Mouse (Mus musculus) embryonic facial prominence, embryonic 15.5 days (tissue): ENCODE data around the gene Rpl19. TPM values are rescaled to one million over a fixed set of nuclear protein-coding genes. Genes with fewer than 3 reads are reported as not detected.

Experiments used
- ATAC-seq: fragments of 200-750 bp; cut with Nextera tagmentation; 2 replicates; pipeline ENCODE4 v1.8.0; 2017; ENCODE audit warnings: low read depth, moderate TSS enrichment; ENCODE audit not compliant: insufficient number of reproducible peaks, low FRiP score, low TSS enrichment
- H3K27ac ChIP-seq: fragments of 300-500 bp; sonication (generic); replicated peaks from 2 replicates; pipeline ENCODE4 v1.5.1; 2015; ENCODE audit warnings: mild to moderate bottlenecking, inconsistent platforms
- H3K27me3 ChIP-seq: fragments of 300-500 bp; sonication (generic); 2 replicates; pipeline ENCODE4 v1.6.1; 2015; ENCODE audit warnings: inconsistent platforms
- H3K36me3 ChIP-seq: fragments of 300-500 bp; sonication (generic); 2 replicates; pipeline ENCODE4 v1.6.1; 2015; ENCODE audit warnings: mild to moderate bottlenecking, inconsistent platforms
- H3K4me1 ChIP-seq: fragments of 300-500 bp; sonication (generic); 2 replicates; pipeline ENCODE4 v1.6.1; 2015; ENCODE audit warnings: inconsistent platforms
- H3K4me2 ChIP-seq: fragments of 300-500 bp; sonication (generic); replicated peaks from 2 replicates; pipeline ENCODE4 v1.6.1; 2015; ENCODE audit warnings: mild to moderate bottlenecking, inconsistent platforms
- H3K4me3 ChIP-seq: fragments of 300-500 bp; sonication (generic); replicated peaks from 2 replicates; pipeline ENCODE4 v1.5.1; 2015; ENCODE audit warnings: mild to moderate bottlenecking, inconsistent platforms
- H3K9ac ChIP-seq: fragments of 300-500 bp; sonication (generic); 2 replicates; pipeline ENCODE4 v1.6.1; 2015; ENCODE audit warnings: inconsistent platforms
- H3K9me3 ChIP-seq: fragments of 300-500 bp; sonication (generic); replicated peaks from 2 replicates; pipeline ENCODE4 v1.6.1; 2016; ENCODE audit warnings: inconsistent platforms
- WGBS: fragments of 180-500 bp; shearing (Covaris S2); methylation state at CpG from one replicate; pipeline ENCODE4 v1.1.7; 2015; 5-methylcytosine and 5-hydroxymethylcytosine counted together
- polyA plus RNA-seq: library from polyadenylated mRNA; unstranded; fragments of >200 nt; fragmentation: Nextera tagmentation; extraction: Ambion mirVana; gene quantifications from 2 replicates; pipeline ENCODE4 v1.2.1, GENCODE M21; 2015

The Rpl19 gene
- polyA plus RNA-seq, 1 experiment from 2014 or later = 1,069 TPM

DNA sequence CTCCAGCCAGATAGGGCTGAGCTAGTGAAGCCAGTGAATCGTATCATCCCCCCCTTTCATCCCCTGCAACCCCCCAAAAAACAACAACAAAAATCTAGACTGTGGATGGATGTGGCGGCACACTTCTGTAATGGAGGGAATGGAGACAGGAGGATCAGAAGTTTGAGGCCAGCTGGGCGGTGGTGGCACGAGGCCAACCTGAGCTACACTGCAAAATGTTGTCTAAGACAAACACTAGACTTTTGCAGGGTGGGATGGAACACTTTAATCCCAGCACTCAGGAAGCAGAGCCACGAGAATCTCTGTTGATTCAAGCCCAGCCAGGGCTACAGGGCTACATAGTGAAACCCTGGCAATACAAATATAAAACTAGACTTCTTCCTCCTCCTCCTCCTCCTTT is 17.6 kb downstream of the Rpl19 start:
- Histone ChIP-seq H3K4me3 (no peak overlapping the region), H3K36me3 (no peaks in the 10 kb centered on the region), H3K27ac (no peak overlapping the region), H3K9ac (no peak overlapping the region), H3K4me1 (no peaks in the 10 kb centered on the region), H3K4me2 (no peak overlapping the region), H3K9me3 (no peaks in the 10 kb centered on the region), H3K27me3 (peaks cover 12% of the 10 kb centered on the region)
- no peak for ATAC-seq
- 69% methylated on average over 5 of the region's 5 CpGs for WGBS

DNA sequence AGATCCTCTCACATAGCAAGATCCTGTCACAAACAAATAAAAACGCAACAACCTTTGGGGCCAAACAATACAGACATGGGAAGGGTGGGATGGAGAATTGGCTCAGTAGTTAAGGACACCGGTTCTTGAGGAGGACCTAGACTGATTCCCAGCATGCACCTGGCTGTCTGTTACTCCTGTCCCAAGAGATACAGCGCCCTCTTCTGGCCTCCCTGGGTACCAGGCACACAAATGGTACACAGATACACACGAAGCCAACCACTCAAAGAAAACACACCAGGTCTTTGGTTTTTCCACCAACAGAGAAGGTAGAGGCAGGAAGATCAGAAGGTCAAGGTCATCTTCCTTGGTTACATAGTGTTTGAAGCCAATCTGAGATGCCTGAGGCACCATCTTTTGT is 19.1 kb downstream of the Rpl19 start:
- WGBS = 68% methylated on average over 4 of the region's 4 CpGs
- peaks cover 21% of the 10 kb centered on the region for H3K27me3 ChIP-seq
- ATAC-seq = no peak
- no peaks in the 10 kb centered on the region for H3K4me1 ChIP-seq
- H3K4me3 ChIP-seq = no peak overlapping the region
- H3K9ac ChIP-seq = no peak overlapping the region
- no peaks in the 10 kb centered on the region for H3K36me3 ChIP-seq
- no peak overlapping the region for H3K27ac ChIP-seq
- H3K4me2 ChIP-seq = no peak overlapping the region
- H3K9me3 ChIP-seq = no peaks in the 10 kb centered on the region

GRCm38 (mm10) chr11:98046466-98046865 is 20.0 kb downstream of the Rpl19 start:
- no peaks in the 10 kb centered on the region for H3K36me3 ChIP-seq
- ATAC-seq = no peak
- H3K9ac ChIP-seq = no peak overlapping the region
- peaks cover 30% of the 10 kb centered on the region for H3K27me3 ChIP-seq
- H3K4me1 ChIP-seq = peaks cover 1% of the 10 kb centered on the region
- no peaks in the 10 kb centered on the region for H3K9me3 ChIP-seq
- no peak overlapping the region for H3K4me3 ChIP-seq
- no peak overlapping the region for H3K27ac ChIP-seq
- no peak overlapping the region for H3K4me2 ChIP-seq
- WGBS = 65% methylated on average over 1 of the region's 1 CpGs

- H3K9ac ChIP-seq = no peak overlapping the region
- H3K36me3 ChIP-seq = no peaks in the 10 kb centered on the region
- 70% methylated on average over 4 of the region's 4 CpGs for WGBS
- H3K4me1 ChIP-seq = peaks cover 14% of the 10 kb centered on the region
- H3K4me2 ChIP-seq = no peak overlapping the region
- H3K27ac ChIP-seq = no peak overlapping the region
- no peaks in the 10 kb centered on the region for H3K9me3 ChIP-seq
- no peak for ATAC-seq
- H3K27me3 ChIP-seq = peaks cover 43% of the 10 kb centered on the region
- H3K4me3 ChIP-seq = no peak overlapping the region
These were observed 21.2 kb downstream of the Rpl19 start for GRCm38 (mm10) chr11:98047745-98048144.

- Histone ChIP-seq H3K4me2 (no peak overlapping the region), H3K27ac (no peak overlapping the region), H3K4me1 (peaks cover 25% of the 10 kb centered on the region), H3K27me3 (peaks cover 56% of the 10 kb centered on the region), H3K36me3 (no peaks in the 10 kb centered on the region), H3K9me3 (no peaks in the 10 kb centered on the region), H3K4me3 (no peak overlapping the region), H3K9ac (no peak overlapping the region)
- no peak for ATAC-seq
- 54% methylated on average over 14 of the region's 14 CpGs for WGBS
These were observed 23.4 kb downstream of the Rpl19 start for GRCm38 (mm10) chr11:98049672-98050519.

GRCm38 (mm10) chr11:98050520-98050815 is 24.0 kb downstream of the Rpl19 start:
- Histone ChIP-seq H3K27me3 (peaks cover 60% of the 10 kb centered on the region), H3K4me3 (no peak overlapping the region), H3K27ac (no peak overlapping the region), H3K4me2 (no peak overlapping the region), H3K4me1 (peaks cover 25% of the 10 kb centered on the region), H3K9me3 (no peaks in the 10 kb centered on the region), H3K9ac (no peak overlapping the region), H3K36me3 (no peaks in the 10 kb centered on the region)
- WGBS = 45% methylated on average over 2 of the region's 2 CpGs
- ATAC-seq = no peak

GRCm38 (mm10) chr11:98050940-98051339 is 24.4 kb downstream of the Rpl19 start:
- Histone ChIP-seq H3K27ac (no peak overlapping the region), H3K27me3 (peaks cover 65% of the 10 kb centered on the region), H3K36me3 (no peaks in the 10 kb centered on the region), H3K4me2 (no peak overlapping the region), H3K9me3 (no peaks in the 10 kb centered on the region), H3K4me3 (no peak overlapping the region), H3K9ac (no peak overlapping the region), H3K4me1 (peaks cover 25% of the 10 kb centered on the region)
- 40% methylated on average over 1 of the region's 2 CpGs for WGBS
- no peak for ATAC-seq

DNA sequence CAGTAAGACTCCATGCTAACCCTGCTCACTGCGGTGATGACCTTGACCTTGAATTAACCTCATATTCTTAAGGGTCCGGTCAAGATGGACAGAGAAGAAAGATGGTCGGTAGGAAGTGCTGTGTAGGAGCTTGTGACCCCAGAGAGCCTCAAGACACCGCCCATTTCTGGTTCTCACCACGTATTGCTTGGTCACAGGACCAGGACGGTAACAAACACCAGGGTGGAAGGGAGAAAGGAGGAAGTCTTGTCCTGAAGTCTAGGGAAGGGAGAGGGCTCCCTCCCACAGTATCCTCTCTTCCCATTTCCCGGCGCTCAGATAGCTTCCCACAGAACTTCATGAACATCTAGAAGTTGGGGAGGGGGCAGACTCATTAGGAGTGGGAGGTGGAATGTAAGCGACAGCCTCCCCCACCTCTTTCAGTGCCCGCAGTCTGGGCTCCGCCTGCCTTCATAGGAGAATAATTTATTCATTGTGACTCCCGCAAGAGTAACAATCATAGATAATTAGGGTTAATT is 25.2 kb downstream of the Rpl19 start:
- no peaks in the 10 kb centered on the region for H3K36me3 ChIP-seq
- no peaks in the 10 kb centered on the region for H3K9me3 ChIP-seq
- 5% methylated on average over 12 of the region's 12 CpGs for WGBS
- no peak for ATAC-seq
- peaks cover 25% of the 10 kb centered on the region for H3K4me1 ChIP-seq
- H3K4me3 ChIP-seq = peak overlapping the region; percentile 44
- no peak overlapping the region for H3K9ac ChIP-seq
- H3K27me3 ChIP-seq = peaks cover 65% of the 10 kb centered on the region
- no peak overlapping the region for H3K27ac ChIP-seq
- peak overlapping the region; percentile 69 for H3K4me2 ChIP-seq

DNA sequence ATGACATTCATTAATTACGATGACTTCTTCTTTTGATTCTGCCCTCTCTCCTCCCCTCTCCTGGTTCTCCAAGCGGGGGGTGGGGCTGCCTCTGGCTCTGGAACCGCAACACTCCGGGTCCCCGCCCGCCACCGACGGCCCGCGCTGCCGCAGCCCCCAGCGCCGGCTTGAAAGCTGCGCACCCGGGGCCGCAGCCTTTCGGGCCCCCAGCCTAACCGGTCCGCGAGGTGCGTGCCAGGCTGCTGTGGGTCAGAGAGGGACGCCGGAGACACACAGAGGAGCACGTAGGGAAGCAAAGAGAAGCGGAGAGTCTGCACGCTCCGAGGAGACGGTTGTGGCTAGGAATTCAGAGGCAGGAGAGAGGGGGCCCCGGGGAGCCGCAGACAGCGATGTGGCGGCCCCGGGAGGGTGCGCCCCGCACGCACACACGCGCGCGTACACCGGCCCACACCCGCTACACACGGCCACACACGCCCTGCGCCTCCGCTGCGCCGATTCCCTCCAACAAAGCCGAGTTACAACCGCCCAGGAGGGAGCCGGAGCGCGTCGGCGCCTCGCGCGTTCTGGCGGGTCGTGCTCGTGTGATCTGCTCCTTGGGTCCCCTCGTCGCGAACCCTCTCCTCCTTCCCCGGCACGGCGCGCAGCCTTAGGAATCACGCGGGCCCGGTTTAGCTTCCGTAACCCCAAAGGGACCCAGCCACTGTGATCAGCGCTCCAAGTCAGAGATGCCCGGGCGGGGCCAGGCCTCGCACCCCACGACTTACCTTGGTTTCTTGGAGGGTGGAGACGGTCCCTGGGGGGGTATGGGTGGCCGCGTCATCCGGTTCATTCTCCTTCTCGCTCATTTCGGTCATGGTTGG is 25.8 kb downstream of the Rpl19 start:
- WGBS = under 1% methylated on average over 78 of the region's 83 CpGs
- no peaks in the 10 kb centered on the region for H3K36me3 ChIP-seq
- no peaks in the 10 kb centered on the region for H3K9me3 ChIP-seq
- no peak overlapping the region for H3K27ac ChIP-seq
- ATAC-seq = peak; percentile 22; the same call in 1 of the 2 replicates
- peaks cover 27% of the 10 kb centered on the region for H3K4me1 ChIP-seq
- H3K4me3 ChIP-seq = peak overlapping the region; percentile 44
- H3K9ac ChIP-seq = peak overlapping the region; percentile 0; the same call in 1 of the 2 replicates
- H3K4me2 ChIP-seq = peak overlapping the region; percentile 69
- peaks cover 67% of the 10 kb centered on the region for H3K27me3 ChIP-seq

DNA sequence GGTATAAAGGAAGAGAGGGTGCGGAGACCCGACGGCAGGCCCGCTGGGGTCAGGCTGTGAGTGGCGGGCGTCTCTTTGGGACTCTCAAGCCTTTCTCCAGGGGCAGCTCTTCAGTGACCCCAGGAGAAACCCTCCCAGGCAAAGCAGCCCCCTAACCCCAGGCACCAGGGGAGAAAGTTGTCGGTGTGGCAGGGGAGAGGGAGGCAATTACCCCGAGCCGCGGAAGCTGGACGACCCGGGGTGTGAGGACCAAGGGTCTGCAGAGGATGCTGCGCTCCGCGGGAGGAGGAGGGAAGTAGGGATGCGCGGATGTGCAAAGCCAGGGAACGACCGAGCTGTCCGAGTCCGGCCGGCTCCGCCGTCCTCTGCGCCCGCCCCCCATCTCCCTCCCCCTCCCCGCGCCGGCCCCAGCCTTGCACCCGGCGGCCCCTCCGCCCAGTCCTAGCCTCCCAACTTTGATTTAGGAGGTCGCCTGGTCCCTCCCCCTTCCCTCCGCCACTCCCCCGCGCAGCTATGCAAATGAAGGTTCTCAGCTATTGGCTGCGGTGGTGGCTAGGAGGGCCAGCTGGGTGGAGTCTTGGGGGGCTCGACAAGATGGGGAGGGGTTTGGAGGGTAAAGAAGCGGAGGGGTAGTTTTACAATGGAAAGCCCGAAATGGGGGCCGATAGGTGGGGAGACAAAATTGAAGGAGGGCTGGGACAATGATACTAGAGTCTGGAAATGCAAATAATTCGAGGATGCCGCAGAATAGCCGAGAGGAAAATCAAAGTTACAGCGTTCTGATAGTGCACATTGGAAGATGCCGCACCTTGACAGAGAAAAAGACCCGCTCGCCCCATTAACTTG is 26.7 kb downstream of the Rpl19 start, which contains the start of gene Stac2:
Stac2 (minus strand) TSS at position 474 of the 846 bp plus-strand sequence.
- Histone ChIP-seq H3K9me3 (no peaks in the 10 kb centered on the region), H3K4me3 (peak within 1 kb of the TSS; percentile 44), H3K9ac (peak within 1 kb of the TSS; percentile 0; the same call in 1 of the 2 replicates), H3K4me2 (peak within 1 kb of the TSS; percentile 69), H3K27ac (no peak within 1 kb of the TSS), H3K27me3 (peaks cover 60% of the 10 kb centered on the region), H3K36me3 (no peaks in the 10 kb centered on the region), H3K4me1 (peaks cover 30% of the 10 kb centered on the region)
- ATAC-seq = peak; percentile 76
- 3% methylated on average over 34 of the region's 48 CpGs for WGBS
